Mouse (Mus musculus): ENCODE data around the gene Espl1. TPM values are rescaled to one million over a fixed set of nuclear protein-coding genes. Genes with fewer than 3 reads are reported as not detected.

The Espl1 gene
- 19.4 and 42.7 TPM in 2 replicates for polyA plus RNA-seq (2012; ENCODE audit: low replicate concordance)

GRCm38 (mm10) chr15:102295633-102296367 lies at the start of gene Espl1:
Gene Espl1, plus strand, starts transcription at chr15:102296266.

DNA sequence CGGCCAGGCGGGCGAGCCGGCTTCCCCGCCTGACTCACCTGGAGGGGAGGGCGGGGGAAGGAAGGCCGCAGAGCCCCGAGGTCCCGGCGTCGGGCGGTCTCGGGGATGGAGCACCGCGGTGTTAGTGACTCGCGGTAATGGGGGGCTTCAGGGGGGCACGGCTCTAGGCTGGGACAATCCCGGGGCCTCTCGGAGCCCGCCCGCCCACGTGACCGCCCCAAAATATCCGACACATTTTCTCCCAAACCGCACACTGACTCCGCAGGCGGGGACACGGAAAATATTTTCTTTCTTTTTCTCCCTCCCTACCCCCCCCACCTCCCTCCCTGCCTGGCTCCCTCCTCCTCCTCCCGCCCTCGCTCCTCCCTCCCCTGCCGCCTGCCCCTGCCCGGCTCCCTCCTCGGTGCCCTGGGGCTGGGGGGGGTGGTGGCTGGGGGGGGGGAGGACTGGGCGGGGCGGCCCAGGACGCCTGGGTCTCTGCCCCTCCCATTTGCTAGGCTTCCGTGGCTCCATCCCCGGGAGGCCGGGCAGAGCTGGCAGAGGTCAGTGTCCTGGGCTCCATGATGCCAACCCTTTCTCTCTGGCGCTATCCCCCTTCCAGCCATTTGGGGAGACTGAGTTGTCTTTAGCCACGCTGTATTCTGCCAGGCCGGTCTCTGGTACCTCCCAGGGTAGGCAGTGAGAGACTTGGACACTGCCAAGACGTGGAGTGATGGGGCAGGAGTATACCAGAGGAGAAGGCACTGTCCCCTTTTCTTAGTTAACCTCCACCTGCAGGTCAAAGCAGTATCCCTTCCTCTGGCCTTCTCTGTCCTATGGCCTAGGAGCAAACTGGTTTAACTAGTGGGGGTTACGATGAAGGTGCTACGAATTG lies 38.6 kb upstream of the Espl1 start, which contains the start of gene Rarg:
TSS of gene Rarg (minus strand) at position 316 of the 874 bp plus-strand sequence.

GRCm38 (mm10) chr15:102270274-102270960 lies 25.6 kb upstream of the Espl1 start, which contains the start of gene Gm9918:
Gene Gm9918, plus strand, starts transcription at chr15:102270563.

GRCm38 (mm10) chr15:102279092-102279782 lies 16.8 kb upstream of the Espl1 start, which contains the start of gene Mfsd5:
Gene Mfsd5, plus strand, starts transcription at chr15:102279454.

GRCm38 (mm10) chr15:102326022-102326576 lies 30.0 kb downstream of the Espl1 start, which contains the start of gene Pfdn5:
Gene Pfdn5, plus strand, starts transcription at chr15:102326116.

GRCm38 (mm10) chr15:102331610-102332015 lies 35.5 kb downstream of the Espl1 start, which contains the start of gene Myg1:
Gene Myg1, plus strand, starts transcription at chr15:102331709.

GRCm38 (mm10) chr15:102350138-102350941 lies 54.3 kb downstream of the Espl1 start, which contains the start of gene Aaas:
Gene Aaas, minus strand, starts transcription at chr15:102350771.

DNA sequence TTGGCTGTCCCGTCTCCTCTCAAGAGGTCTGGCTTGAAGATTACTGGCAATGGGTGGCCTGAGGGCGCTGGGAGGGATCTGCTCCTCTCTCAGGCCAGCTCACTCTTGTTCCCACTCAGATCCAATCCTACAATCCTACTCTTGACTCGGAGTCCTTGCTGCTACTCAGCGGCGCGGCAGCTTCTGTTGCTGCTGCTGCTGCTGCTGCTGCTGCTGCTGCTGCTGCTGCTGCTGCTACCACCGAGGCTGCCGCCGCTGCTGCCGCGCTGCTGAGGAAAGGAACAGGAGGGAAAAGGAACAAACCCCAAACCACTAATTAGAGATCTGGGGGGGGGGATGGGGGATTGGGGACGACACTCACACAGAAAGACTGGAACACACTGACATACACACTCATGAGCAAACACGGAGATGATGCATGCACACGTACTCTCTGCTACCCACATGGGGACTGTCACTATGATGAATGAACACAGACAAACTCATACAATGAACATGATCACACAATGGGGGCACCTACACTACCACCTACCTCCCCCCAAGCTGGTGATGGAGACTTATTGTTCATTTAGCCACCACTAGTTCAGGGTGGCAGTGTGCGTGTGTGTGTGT lies 70.8 kb downstream of the Espl1 start, which contains the start of gene Sp7:
TSS of gene Sp7 (minus strand) at position 450 of the 612 bp plus-strand sequence.

Other genes starting within 250 kb of the Espl1 start
- 112 and 151 TPM in 2 replicates for gene Eif4b, start 222.5 kb upstream of the Espl1 start, polyA plus RNA-seq (2012; ENCODE audit: low replicate concordance)
- gene Tns2, start 195.9 kb upstream of the Espl1 start, polyA plus RNA-seq (2012; ENCODE audit: low replicate concordance) = 2.3 and 5.2 TPM in 2 replicates
- 7.8 and 13.8 TPM in 2 replicates for gene Spryd3, start 160.0 kb upstream of the Espl1 start, polyA plus RNA-seq (2012; ENCODE audit: low replicate concordance)
- 1.1 and 3.7 TPM in 2 replicates for gene Igfbp6, start 151.9 kb upstream of the Espl1 start, polyA plus RNA-seq (2012; ENCODE audit: low replicate concordance)
- gene Soat2, start 145.7 kb upstream of the Espl1 start, polyA plus RNA-seq (2012; ENCODE audit: low replicate concordance) = 5.4 and 8.2 TPM in 2 replicates
- 10.9 and 11.5 TPM in 2 replicates for gene Zfp740, start 93.0 kb upstream of the Espl1 start, polyA plus RNA-seq (2012; ENCODE audit: low replicate concordance)
- 6.3 and 8.9 TPM in 2 replicates for gene Csad, start 91.5 kb upstream of the Espl1 start, polyA plus RNA-seq (2012; ENCODE audit: low replicate concordance)
- gene Itgb7, start 64.3 kb upstream of the Espl1 start, polyA plus RNA-seq (2012; ENCODE audit: low replicate concordance) = 168 and 223 TPM in 2 replicates
- gene Rarg, start 38.7 kb upstream of the Espl1 start, polyA plus RNA-seq (2012; ENCODE audit: low replicate concordance) = 11.2 and 12.3 TPM in 2 replicates
- not detected in 2 replicates for gene Gm9918, start 25.7 kb upstream of the Espl1 start, polyA plus RNA-seq (2012; ENCODE audit: low replicate concordance)
- gene Mfsd5, start 16.8 kb upstream of the Espl1 start, polyA plus RNA-seq (2012; ENCODE audit: low replicate concordance) = 50.2 and 91.4 TPM in 2 replicates
- gene Pfdn5, start 29.9 kb downstream of the Espl1 start, polyA plus RNA-seq (2012; ENCODE audit: low replicate concordance) = 2.9 and 10.3 TPM in 2 replicates
- gene Myg1, start 35.4 kb downstream of the Espl1 start, polyA plus RNA-seq (2012; ENCODE audit: low replicate concordance) = 25.7 and 87.7 TPM in 2 replicates
- 29.3 and 184 TPM in 2 replicates for gene Aaas, start 54.5 kb downstream of the Espl1 start, polyA plus RNA-seq (2012; ENCODE audit: low replicate concordance)
- gene Sp7, start 70.9 kb downstream of the Espl1 start, polyA plus RNA-seq (2012; ENCODE audit: low replicate concordance) = not detected in 2 replicates
- 10.7 and 11.9 TPM in 2 replicates for gene Sp1, start 109.9 kb downstream of the Espl1 start, polyA plus RNA-seq (2012; ENCODE audit: low replicate concordance)
- not detected in 2 replicates for gene Amhr2, start 149.1 kb downstream of the Espl1 start, polyA plus RNA-seq (2012; ENCODE audit: low replicate concordance)
- 46.5 and 443 TPM in 2 replicates for gene Prr13, start 162.8 kb downstream of the Espl1 start, polyA plus RNA-seq (2012; ENCODE audit: low replicate concordance)
- gene Pcbp2, start 174.3 kb downstream of the Espl1 start, polyA plus RNA-seq (2012; ENCODE audit: low replicate concordance) = 134 and 647 TPM in 2 replicates
- gene Gm10337, start 207.5 kb downstream of the Espl1 start, polyA plus RNA-seq (2012; ENCODE audit: low replicate concordance) = not detected in 2 replicates
- gene Map3k12, start 220.8 kb downstream of the Espl1 start, polyA plus RNA-seq (2012; ENCODE audit: low replicate concordance) = 0.99 and 1.2 TPM in 2 replicates
- 79.5 and 91.5 TPM in 2 replicates for gene Tarbp2, start 221.9 kb downstream of the Espl1 start, polyA plus RNA-seq (2012; ENCODE audit: low replicate concordance)
- gene Npff, start 228.7 kb downstream of the Espl1 start, polyA plus RNA-seq (2012; ENCODE audit: low replicate concordance) = 0.91 and 1.0 TPM in 2 replicates